Mouse (Mus musculus): ENCODE measurements at regions not wholly inside any gene's neighbourhood (a gene's known extent, or its start where the extent isn't known, plus 50 kb on each side); places are given as distances from the start of the nearest gene placed in this dataset.

- TF ChIP-seq EP300 (optimal IDR thresholded peaks at IDR 0.05) (no peak), CTCF (IDR thresholded peaks at IDR 0.05; ENCODE audit: low read depth) (no peak)
Observed at GRCm38 (mm10) chr6:47648899-47649298, 53.8 kb upstream of the Ezh2 start.

All from stomach, postnatal 0 days (tissue).